Mouse (Mus musculus) intestine, embryonic 16.5 days (tissue): ENCODE data around the gene Pnmal2. TPM values are rescaled to one million over a fixed set of nuclear protein-coding genes. Genes with fewer than 3 reads are reported as not detected.
A peak's percentile ranks its signal among the peaks of the same experiment; 100 is the strongest.
"Not testable (repeated sequence)": the region's sequence is repeated elsewhere in the genome, so short reads cannot be mapped to it uniquely, and the experiment has no call there.

Experiments used
- ATAC-seq: fragments of 200-750 bp; cut with Nextera tagmentation; 2 replicates; pipeline ENCODE4 v1.8.0; 2017; ENCODE audit warnings: moderate TSS enrichment, moderate library complexity
- H3K27ac ChIP-seq: fragments of 300-500 bp; sonication (generic); 2 replicates; pipeline ENCODE4 v1.5.1; 2014; ENCODE audit warnings: mild to moderate bottlenecking, low read length
- H3K27me3 ChIP-seq: fragments of 300-500 bp; sonication (generic); replicated peaks from 2 replicates; pipeline ENCODE4 v1.6.1; 2014; ENCODE audit warnings: low read length, control low read depth, mixed read lengths; ENCODE audit not compliant: control insufficient read depth, insufficient read depth
- H3K36me3 ChIP-seq: fragments of 300-500 bp; sonication (generic); 2 replicates; pipeline ENCODE4 v1.6.1; 2014; ENCODE audit warnings: low read length, control low read depth; ENCODE audit not compliant: control insufficient read depth, insufficient read depth
- H3K4me1 ChIP-seq: fragments of 300-500 bp; sonication (generic); 2 replicates; pipeline ENCODE4 v1.6.1; 2014; ENCODE audit warnings: low read length, control low read depth, mixed read lengths; ENCODE audit not compliant: control insufficient read depth, insufficient read depth
- H3K4me2 ChIP-seq: fragments of 300-500 bp; sonication (generic); 2 replicates; pipeline ENCODE4 v1.6.1; 2014; ENCODE audit warnings: low read depth, low read length, control low read depth
- H3K4me3 ChIP-seq: fragments of 300-500 bp; sonication (generic); 2 replicates; pipeline ENCODE4 v1.5.1; 2014; ENCODE audit warnings: mild to moderate bottlenecking, low read length
- H3K9ac ChIP-seq: fragments of 300-500 bp; sonication (generic); 2 replicates; pipeline ENCODE4 v1.6.1; 2014; ENCODE audit warnings: low read depth, low read length
- H3K9me3 ChIP-seq: fragments of 300-500 bp; sonication (generic); 2 replicates; pipeline ENCODE4 v1.6.1; 2016; ENCODE audit warnings: low read length, control low read depth; ENCODE audit not compliant: control insufficient read depth
- WGBS: fragments of 180-500 bp; shearing (Covaris S2); extraction: QIAGEN DNeasy Blood & Tissue Kit; methylation state at CpG from one replicate; pipeline ENCODE4 v1.1.7; 2014; 5-methylcytosine and 5-hydroxymethylcytosine counted together
- polyA plus RNA-seq: library from polyadenylated mRNA; unstranded; fragments of >200 nt; fragmentation: Nextera tagmentation; extraction: Ambion mirVana; gene quantifications from 2 replicates; pipeline ENCODE4 v1.2.1, GENCODE M21; 2015

The Pnmal2 gene
- polyA plus RNA-seq, 1 experiment from 2014 or later: 4.9 TPM

DNA sequence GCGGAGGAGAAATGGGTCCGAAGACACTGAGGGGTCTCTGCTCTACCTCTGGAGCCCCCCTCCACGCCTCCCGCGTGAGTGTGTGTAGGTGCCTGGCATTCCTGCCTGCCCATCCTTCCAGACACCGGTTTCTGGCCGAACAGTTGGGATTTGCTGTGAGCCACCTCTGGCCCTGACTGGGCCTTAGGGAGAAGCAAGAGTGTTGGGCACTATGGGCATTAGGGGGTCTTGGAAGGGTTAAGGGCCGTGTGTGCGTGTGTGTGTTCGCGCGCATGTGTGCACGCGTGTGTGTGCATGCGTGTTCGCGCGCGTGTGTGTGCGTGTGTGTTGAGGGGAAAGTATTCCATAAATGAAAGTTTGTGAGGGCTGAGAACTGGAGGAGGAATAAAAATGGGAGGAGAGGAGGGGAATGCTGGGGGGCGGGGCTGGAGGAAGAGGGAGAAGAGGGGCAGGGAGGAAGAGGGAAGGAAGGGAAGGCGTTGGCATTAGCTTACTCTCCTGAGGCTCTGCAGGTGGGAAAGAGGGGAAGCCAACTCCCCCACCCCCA is 2.9 kb downstream of the Pnmal2 start:
- Histone ChIP-seq H3K9ac (peak overlapping the region; percentile 64), H3K4me1 (peaks cover 50% of the 10 kb centered on the region)

GRCm38 (mm10) chr7:16947959-16948361 is 3.5 kb downstream of the Pnmal2 start:
- WGBS: 9% methylated on average over 4 of the region's 4 CpGs

More for the DNA sequence above, 2.9 kb downstream of the Pnmal2 start:
- Histone ChIP-seq H3K36me3 (no peaks in the 10 kb centered on the region), H3K27ac (peak overlapping the region; percentile 34; the same call in 1 of the 2 replicates), H3K4me3 (peak overlapping the region; percentile 44), H3K4me2 (peak overlapping the region; percentile 72), H3K9me3 (no peaks in the 10 kb centered on the region), H3K27me3 (peaks cover 34% of the 10 kb centered on the region)
- ATAC-seq: no peak
- 26% methylated on average over 22 of the region's 22 CpGs for WGBS

DNA sequence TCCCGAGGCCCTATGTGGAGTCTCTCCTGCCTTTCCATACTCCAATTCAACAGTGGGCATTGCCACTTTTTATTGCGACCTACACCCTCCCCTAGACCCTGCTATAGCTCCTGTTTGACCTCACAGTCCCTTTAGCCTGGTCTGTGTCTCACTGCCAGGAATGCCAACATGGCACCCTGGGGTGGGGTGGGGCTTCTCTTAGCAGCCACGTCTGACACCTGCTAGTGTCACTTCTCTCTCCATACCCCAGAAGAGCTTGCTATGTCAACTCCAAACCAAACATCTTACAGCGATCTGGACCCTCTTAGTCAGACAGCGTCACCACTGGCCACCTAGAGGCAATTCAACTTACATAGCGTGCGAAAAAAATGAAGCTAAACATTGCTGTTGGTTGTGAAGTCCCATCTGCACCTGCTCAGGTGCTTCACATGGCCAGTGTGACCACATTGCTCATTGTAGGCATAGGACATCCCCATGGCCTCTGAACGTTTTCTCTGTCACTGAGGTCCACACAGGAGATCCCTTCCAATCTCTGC is 4.5 kb downstream of the Pnmal2 start:
- H3K27ac ChIP-seq: no peak overlapping the region
- no peaks in the 10 kb centered on the region for H3K36me3 ChIP-seq
- no peak overlapping the region for H3K9ac ChIP-seq
- 68% methylated on average over 8 of the region's 8 CpGs for WGBS
- H3K9me3 ChIP-seq: no peaks in the 10 kb centered on the region
- no peak overlapping the region for H3K4me3 ChIP-seq
- ATAC-seq: no peak
- peaks cover 34% of the 10 kb centered on the region for H3K27me3 ChIP-seq
- no peak overlapping the region for H3K4me2 ChIP-seq
- H3K4me1 ChIP-seq: peaks cover 48% of the 10 kb centered on the region

More at GRCm38 (mm10) chr7:16947959-16948361, 3.5 kb downstream of the Pnmal2 start:
- H3K4me1 ChIP-seq: peaks cover 50% of the 10 kb centered on the region
- H3K4me3 ChIP-seq: no peak overlapping the region
- no peaks in the 10 kb centered on the region for H3K9me3 ChIP-seq
- H3K4me2 ChIP-seq: peak overlapping the region; percentile 72
- peaks cover 34% of the 10 kb centered on the region for H3K27me3 ChIP-seq
- peak overlapping the region; percentile 34 for H3K27ac ChIP-seq
- ATAC-seq: peak; percentile 37
- H3K36me3 ChIP-seq: no peaks in the 10 kb centered on the region
- H3K9ac ChIP-seq: peak overlapping the region; percentile 3; the same call in 1 of the 2 replicates

GRCm38 (mm10) chr7:16949908-16950841 is 5.7 kb downstream of the Pnmal2 start:
- Histone ChIP-seq H3K27me3 (peaks cover 27% of the 10 kb centered on the region), H3K9ac (peak overlapping the region; percentile 46), H3K4me3 (peak overlapping the region; percentile 33), H3K9me3 (no peaks in the 10 kb centered on the region), H3K27ac (no peak overlapping the region), H3K4me1 (peaks cover 37% of the 10 kb centered on the region), H3K36me3 (no peaks in the 10 kb centered on the region), H3K4me2 (peak overlapping the region; percentile 71)
- 10% methylated on average over 29 of the region's 29 CpGs for WGBS
- ATAC-seq: peak; percentile 43

GRCm38 (mm10) chr7:16950861-16951635 is 6.6 kb downstream of the Pnmal2 start:
- Histone ChIP-seq H3K9me3 (no peaks in the 10 kb centered on the region), H3K4me1 (peaks cover 29% of the 10 kb centered on the region), H3K36me3 (no peaks in the 10 kb centered on the region), H3K9ac (no peak overlapping the region), H3K4me3 (no peak overlapping the region), H3K27me3 (peaks cover 19% of the 10 kb centered on the region), H3K27ac (no peak overlapping the region), H3K4me2 (no peak overlapping the region)
- WGBS: 27% methylated on average over 18 of the region's 18 CpGs
- ATAC-seq: peak; percentile 70

- H3K4me3 ChIP-seq, ATAC-seq, H3K27me3 ChIP-seq, H3K9me3 ChIP-seq, H3K4me2 ChIP-seq, H3K9ac ChIP-seq, H3K4me1 ChIP-seq, H3K36me3 ChIP-seq, H3K27ac ChIP-seq: not testable (repeated sequence)
- 63% methylated on average over 2 of the region's 2 CpGs for WGBS
Observed at GRCm38 (mm10) chr7:16953776-16954175, 9.3 kb downstream of the Pnmal2 start.

- H3K4me2 ChIP-seq: no peak overlapping the region
- ATAC-seq: no peak
Observed at GRCm38 (mm10) chr7:16955712-16956111, 11.2 kb downstream of the Pnmal2 start.

GRCm38 (mm10) chr7:16956410-16957265 is 12.2 kb downstream of the Pnmal2 start:
- no peak for ATAC-seq

More at GRCm38 (mm10) chr7:16955712-16956111, 11.2 kb downstream of the Pnmal2 start:
- Histone ChIP-seq H3K4me3 (no peak overlapping the region), H3K27me3 (no peaks in the 10 kb centered on the region), H3K27ac (no peak overlapping the region), H3K9me3 (no peaks in the 10 kb centered on the region), H3K4me1 (no peaks in the 10 kb centered on the region), H3K9ac (no peak overlapping the region), H3K36me3 (no peaks in the 10 kb centered on the region)
- WGBS: 84% methylated on average over 4 of the region's 4 CpGs

More at GRCm38 (mm10) chr7:16956410-16957265, 12.2 kb downstream of the Pnmal2 start:
- H3K9ac ChIP-seq: no peak overlapping the region
- H3K27ac ChIP-seq: no peak overlapping the region
- no peaks in the 10 kb centered on the region for H3K36me3 ChIP-seq
- WGBS: 61% methylated on average over 15 of the region's 15 CpGs
- H3K4me1 ChIP-seq: peaks cover 5% of the 10 kb centered on the region
- no peak overlapping the region for H3K4me2 ChIP-seq
- no peaks in the 10 kb centered on the region for H3K27me3 ChIP-seq
- no peak overlapping the region for H3K4me3 ChIP-seq
- no peaks in the 10 kb centered on the region for H3K9me3 ChIP-seq
